Mouse (Mus musculus) hindbrain, embryonic 16.5 days (tissue): Measurements from ENCODE around the gene Dph2. TPM values are rescaled to one million over a fixed set of nuclear protein-coding genes. Genes with fewer than 3 reads are reported as not detected.

Experiments
- ATAC-seq: fragments of 200-750 bp; cut with Nextera tagmentation; 2 replicates; pipeline ENCODE4 v1.8.0; 2017; ENCODE audit warnings: moderate TSS enrichment, moderate library complexity
- H3K27ac ChIP-seq: fragments of 300-500 bp; sonication (generic); 2 replicates; pipeline ENCODE4 v1.5.1; 2014; ENCODE audit warnings: low read depth, mild to moderate bottlenecking, control low read depth, low read length, moderate library complexity
- H3K27me3 ChIP-seq: fragments of 300-500 bp; sonication (generic); replicated peaks from 2 replicates; pipeline ENCODE4 v1.6.1; 2014; ENCODE audit warnings: low read length; ENCODE audit not compliant: control insufficient read depth, insufficient read depth
- H3K36me3 ChIP-seq: fragments of 300-500 bp; sonication (generic); 2 replicates; pipeline ENCODE4 v1.6.1; 2014; ENCODE audit warnings: mild to moderate bottlenecking, low read length, moderate library complexity, mixed read lengths; ENCODE audit not compliant: control insufficient read depth, insufficient read depth
- H3K4me1 ChIP-seq: fragments of 300-500 bp; sonication (generic); 2 replicates; pipeline ENCODE4 v1.6.1; 2014; ENCODE audit warnings: low read depth, low read length; ENCODE audit not compliant: control insufficient read depth, insufficient read depth
- H3K4me2 ChIP-seq: fragments of 300-500 bp; sonication (generic); 2 replicates; pipeline ENCODE4 v1.6.1; 2014; ENCODE audit warnings: mild to moderate bottlenecking, low read length, control low read depth, moderate library complexity
- H3K4me3 ChIP-seq: fragments of 300-500 bp; sonication (generic); 2 replicates; pipeline ENCODE4 v1.5.1; 2014; ENCODE audit warnings: mild to moderate bottlenecking, low read length, control low read depth, moderate library complexity
- H3K9ac ChIP-seq: fragments of 300-500 bp; sonication (generic); 2 replicates; pipeline ENCODE4 v1.6.1; 2014; ENCODE audit warnings: low read depth, mild to moderate bottlenecking, control low read depth, low read length, moderate library complexity
- H3K9me3 ChIP-seq: fragments of 300-500 bp; sonication (generic); 2 replicates; pipeline ENCODE4 v1.6.1; 2014; ENCODE audit warnings: mild to moderate bottlenecking, low read length, moderate library complexity; ENCODE audit not compliant: control insufficient read depth
- WGBS: fragments of 180-500 bp; shearing (Covaris S2); extraction: QIAGEN DNeasy Blood & Tissue Kit; methylation state at CpG from one replicate; pipeline ENCODE4 v1.1.7; 2014; 5-methylcytosine and 5-hydroxymethylcytosine counted together
- polyA plus RNA-seq: library from polyadenylated mRNA; unstranded; fragments of >200 nt; fragmentation: Nextera tagmentation; extraction: Ambion mirVana; gene quantifications from 2 replicates; pipeline ENCODE4 v1.2.1, GENCODE M21; 2015

Gene Dph2
- polyA plus RNA-seq, 1 experiment from 2014 or later, result 21.8 TPM

GRCm38 (mm10) chr4:117855146-117855545 is 36.7 kb downstream of the Dph2 start:
- WGBS, result 55% methylated on average over 9 of the region's 9 CpGs
- Histone ChIP-seq H3K4me3 (no peak overlapping the region), H3K27ac (peak overlapping the region; percentile 70), H3K4me1 (peaks cover 6% of the 10 kb centered on the region), H3K4me2 (no peak overlapping the region), H3K9me3 (no peaks in the 10 kb centered on the region), H3K36me3 (no peaks in the 10 kb centered on the region), H3K27me3 (no peaks in the 10 kb centered on the region), H3K9ac (no peak overlapping the region; the same call in 1 of the 2 replicates)
- ATAC-seq, result peak; percentile 76

GRCm38 (mm10) chr4:117852152-117852868 is 39.5 kb downstream of the Dph2 start:
- Histone ChIP-seq H3K4me3 (no peak overlapping the region), H3K4me1 (peaks cover 18% of the 10 kb centered on the region), H3K27ac (no peak overlapping the region; the same call in 1 of the 2 replicates), H3K9me3 (no peaks in the 10 kb centered on the region), H3K27me3 (no peaks in the 10 kb centered on the region), H3K9ac (no peak overlapping the region), H3K36me3 (no peaks in the 10 kb centered on the region), H3K4me2 (no peak overlapping the region)
- no peak for ATAC-seq
- WGBS, result 85% methylated on average over 10 of the region's 10 CpGs

- Histone ChIP-seq H3K27ac (peak overlapping the region; percentile 51; the same call in 1 of the 2 replicates), H3K9me3 (no peaks in the 10 kb centered on the region), H3K36me3 (no peaks in the 10 kb centered on the region), H3K27me3 (no peaks in the 10 kb centered on the region), H3K4me2 (no peak overlapping the region), H3K4me1 (peaks cover 18% of the 10 kb centered on the region), H3K9ac (no peak overlapping the region), H3K4me3 (no peak overlapping the region)
- WGBS, result 75% methylated on average over 7 of the region's 7 CpGs
- ATAC-seq, result no peak
Observed at GRCm38 (mm10) chr4:117850871-117851270, 41.0 kb downstream of the Dph2 start.

- Histone ChIP-seq H3K4me1 (peaks cover 18% of the 10 kb centered on the region), H3K9ac (peak overlapping the region; percentile 47), H3K36me3 (no peaks in the 10 kb centered on the region), H3K4me2 (peak overlapping the region; percentile 15), H3K9me3 (no peaks in the 10 kb centered on the region), H3K4me3 (no peak overlapping the region), H3K27ac (peak overlapping the region; percentile 75), H3K27me3 (no peaks in the 10 kb centered on the region)
- 66% methylated on average over 7 of the region's 7 CpGs for WGBS
- no peak for ATAC-seq
Observed at GRCm38 (mm10) chr4:117850176-117850575, 41.7 kb downstream of the Dph2 start.

GRCm38 (mm10) chr4:117849506-117849905 is 42.3 kb downstream of the Dph2 start:
- Histone ChIP-seq H3K9ac (peak overlapping the region; percentile 31), H3K4me2 (peak overlapping the region; percentile 17; the same call in 1 of the 2 replicates), H3K9me3 (no peaks in the 10 kb centered on the region), H3K36me3 (no peaks in the 10 kb centered on the region), H3K27me3 (no peaks in the 10 kb centered on the region), H3K4me1 (peaks cover 18% of the 10 kb centered on the region), H3K27ac (peak overlapping the region; percentile 77), H3K4me3 (no peak overlapping the region)
- WGBS, result 29% methylated on average over 5 of the region's 5 CpGs
- ATAC-seq, result peak; percentile 88

GRCm38 (mm10) chr4:117849063-117849462 is 42.8 kb downstream of the Dph2 start:
- peak; percentile 48 for ATAC-seq
- Histone ChIP-seq H3K9me3 (no peaks in the 10 kb centered on the region), H3K27ac (peak overlapping the region; percentile 77), H3K4me3 (no peak overlapping the region), H3K4me2 (peak overlapping the region; percentile 12; the same call in 1 of the 2 replicates), H3K9ac (peak overlapping the region; percentile 31), H3K4me1 (peaks cover 18% of the 10 kb centered on the region), H3K27me3 (no peaks in the 10 kb centered on the region), H3K36me3 (no peaks in the 10 kb centered on the region)
- WGBS, result 43% methylated on average over 17 of the region's 17 CpGs

GRCm38 (mm10) chr4:117847011-117847410 is 44.8 kb downstream of the Dph2 start:
- H3K27me3 ChIP-seq, result no peaks in the 10 kb centered on the region
- peaks cover 18% of the 10 kb centered on the region for H3K4me1 ChIP-seq
- no peaks in the 10 kb centered on the region for H3K9me3 ChIP-seq
- peak; percentile 58; the same call in 1 of the 2 replicates for ATAC-seq
- H3K4me2 ChIP-seq, result no peak overlapping the region
- H3K9ac ChIP-seq, result no peak overlapping the region; the same call in none of the 2 replicates
- peak overlapping the region; percentile 61; the same call in 1 of the 2 replicates for H3K27ac ChIP-seq
- H3K4me3 ChIP-seq, result no peak overlapping the region
- WGBS, result 4% methylated on average over 2 of the region's 2 CpGs
- no peaks in the 10 kb centered on the region for H3K36me3 ChIP-seq

- Histone ChIP-seq H3K9me3 (no peaks in the 10 kb centered on the region), H3K4me2 (no peak overlapping the region), H3K4me3 (no peak overlapping the region), H3K36me3 (no peaks in the 10 kb centered on the region), H3K27me3 (no peaks in the 10 kb centered on the region), H3K9ac (no peak overlapping the region), H3K27ac (no peak overlapping the region), H3K4me1 (peaks cover 18% of the 10 kb centered on the region)
- WGBS, result 98% methylated on average over 4 of the region's 4 CpGs
- no peak for ATAC-seq
Observed at GRCm38 (mm10) chr4:117846261-117846660, 45.6 kb downstream of the Dph2 start.

GRCm38 (mm10) chr4:117845316-117845715 is 46.5 kb downstream of the Dph2 start:
- H3K27me3 ChIP-seq, result no peaks in the 10 kb centered on the region
- no peak overlapping the region for H3K9ac ChIP-seq
- no peak overlapping the region for H3K4me2 ChIP-seq
- no peak overlapping the region for H3K4me3 ChIP-seq
- no peaks in the 10 kb centered on the region for H3K9me3 ChIP-seq
- H3K27ac ChIP-seq, result no peak overlapping the region
- H3K4me1 ChIP-seq, result peaks cover 14% of the 10 kb centered on the region
- H3K36me3 ChIP-seq, result no peaks in the 10 kb centered on the region
- ATAC-seq, result no peak
- WGBS, result 47% methylated on average over 11 of the region's 11 CpGs
